In the genomic region with DNA sequence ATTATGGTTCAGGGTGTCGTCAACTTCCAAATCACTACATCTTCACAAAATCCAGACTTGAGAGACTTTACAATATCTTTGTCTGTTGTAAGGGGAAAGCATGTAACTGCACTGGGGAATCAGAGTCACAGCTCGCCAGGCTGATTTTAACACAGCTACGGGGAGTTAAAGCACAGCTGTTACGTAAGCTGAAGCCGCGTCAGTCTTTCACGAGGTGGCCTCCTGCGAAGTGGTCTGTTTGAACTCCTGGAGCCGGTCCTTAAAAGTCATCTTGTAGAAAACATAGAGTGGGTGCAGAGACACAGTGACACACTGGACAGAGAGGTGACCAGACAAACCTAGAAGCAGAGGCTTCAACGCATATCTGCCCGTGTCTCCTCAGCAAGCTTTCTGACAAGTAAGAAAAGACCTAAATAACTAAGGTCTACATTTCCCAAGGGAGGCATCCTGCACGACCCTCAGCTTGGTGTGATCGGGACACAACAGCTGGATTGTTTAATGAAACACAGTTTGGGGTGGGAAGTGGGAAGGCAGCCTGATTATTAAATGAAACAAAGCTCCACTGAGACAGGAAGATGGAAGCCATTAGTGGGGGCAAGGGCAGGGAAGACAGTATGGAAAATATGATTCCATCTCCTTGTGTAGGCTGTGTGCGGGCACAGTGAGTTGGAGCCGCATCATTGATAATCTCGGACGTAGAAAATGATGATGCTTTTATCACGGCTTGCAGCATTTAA, we compare ENCODE assay signal across 17 mouse cellular contexts.
DNase-seq lines count a peak whose midpoint lies in the region; ATAC-seq and TF ChIP-seq lines count a peak whose summit lies in the region.
"Had no signal": no experiment of that assay in that cellular context is flagged by ENCODE, and none has a peak within 500 bp of the region (broad histone marks: within the 10 kb centered on the region; RNA-seq: fewer than 3 reads in every experiment).

No protein-coding gene starts in this region.

- H3K27ac ChIP-seq in heart, embryonic 14.5 days (replicated peaks in 1 of 2; ENCODE audit: control insufficient read depth in 1 of 2, insufficient read depth in 1 of 2, low read depth in 2 of 2, low read length in 2 of 2) = peak overlapping the region; percentile 28 to 29; a peak in 1 of 4 replicates
- peak overlapping the region; percentile 66 for H3K27ac ChIP-seq in lung, embryonic 15.5 days
- H3K27ac ChIP-seq in embryonic facial prominence, embryonic 14.5 days (replicated peaks; ENCODE audit: low read depth, low read length) = no peak overlapping the region
- H3K27ac ChIP-seq in limb, embryonic 12.5 days = peak overlapping the region; percentile 41; the same call in 1 of the 2 replicates
- H3K27ac ChIP-seq: left cerebral cortex, adult 2 months; limb, embryonic 15.5 days; midbrain, embryonic 15.5 days had no signal

- TF ChIP-seq POLR2A in lung, adult 2 months (IDR thresholded peaks at IDR 0.05; ENCODE audit: borderline replicate concordance, extremely low read depth, low read depth, low read length) = no peak

- H3K4me1 ChIP-seq in heart, embryonic 14.5 days (ENCODE audit: control insufficient read depth in 2 of 2, insufficient read depth in 2 of 2, low read length in 2 of 2) = peaks cover 6 to 8% of the 10 kb centered on the region in 2 experiments
- H3K4me1 ChIP-seq in lung, embryonic 15.5 days = peaks cover 14% of the 10 kb centered on the region; the same call in 1 of the 2 replicates
- no peaks in the 10 kb centered on the region for H3K4me1 ChIP-seq in lung, adult 2 months (ENCODE audit: control insufficient read depth, insufficient read depth, low read length)
- H3K4me1 ChIP-seq in embryonic facial prominence, embryonic 14.5 days (ENCODE audit: control insufficient read depth, insufficient read depth, low read length) = peaks cover 4% of the 10 kb centered on the region; the same call in 1 of the 2 replicates
- peaks cover 31% of the 10 kb centered on the region for H3K4me1 ChIP-seq in limb, embryonic 12.5 days (replicated peaks)

- H3K9ac ChIP-seq in heart, embryonic 14.5 days (ENCODE audit: low read length) = peak overlapping the region; percentile 30; the same call in 1 of the 2 replicates
- peak overlapping the region; percentile 3; the same call in 1 of the 2 replicates for H3K9ac ChIP-seq in lung, embryonic 15.5 days
- 0 out of 2 replicates have a peak overlapping the region, but pooled peaks have one; percentile 28 for H3K9ac ChIP-seq in embryonic facial prominence, embryonic 14.5 days (ENCODE audit: low read depth, low read length)
- H3K9ac ChIP-seq in limb, embryonic 12.5 days (replicated peaks) = no peak overlapping the region
- H3K9ac ChIP-seq: limb, embryonic 15.5 days; midbrain, embryonic 15.5 days had no signal

- intact Hi-C loops in heart, postnatal 10 days (cut with DNase I) = no loop called here

- no peak overlapping the region for H3K4me3 ChIP-seq in heart, embryonic 14.5 days (ENCODE audit: control insufficient read depth in 1 of 2, insufficient read depth in 1 of 2, low read depth in 1 of 2, low read length in 2 of 2)
- no peak overlapping the region for H3K4me3 ChIP-seq in lung, embryonic 15.5 days
- no peak overlapping the region for H3K4me3 ChIP-seq in lung, adult 2 months (replicated peaks; ENCODE audit: extremely low read depth, low read depth, low read length)
- H3K4me3 ChIP-seq in embryonic facial prominence, embryonic 14.5 days (ENCODE audit: low read depth, low read length) = no peak overlapping the region
- H3K4me3 ChIP-seq in limb, embryonic 12.5 days (replicated peaks) = no peak overlapping the region
- H3K4me3 ChIP-seq: left cerebral cortex, adult 2 months; limb, embryonic 15.5 days; midbrain, embryonic 15.5 days had no signal

- no peaks in the 10 kb centered on the region for H3K27me3 ChIP-seq in heart, embryonic 14.5 days (ENCODE audit: control insufficient read depth, insufficient read depth, low read length)
- no peaks in the 10 kb centered on the region for H3K27me3 ChIP-seq in lung, embryonic 15.5 days
- no peaks in the 10 kb centered on the region for H3K27me3 ChIP-seq in embryonic facial prominence, embryonic 14.5 days (replicated peaks; ENCODE audit: control insufficient read depth, insufficient read depth, low read length)
- no peaks in the 10 kb centered on the region for H3K27me3 ChIP-seq in limb, embryonic 12.5 days
- H3K27me3 ChIP-seq: limb, embryonic 15.5 days; midbrain, embryonic 15.5 days; Patski had no signal

- TF ChIP-seq CTCF in lung, adult 2 months (IDR thresholded peaks at IDR 0.05; ENCODE audit: insufficient read depth, low read length) = no peak

- no peak for ATAC-seq in heart, embryonic 14.5 days (ENCODE audit: insufficient number of reproducible peaks, insufficient read depth, low FRiP score, low read depth)
- peak; percentile 82 for ATAC-seq in lung, embryonic 15.5 days (ENCODE audit: borderline replicate concordance, extremely low read depth, low FRiP score, low TSS enrichment)
- no peak for ATAC-seq in embryonic facial prominence, embryonic 14.5 days (ENCODE audit: low read depth)
- peak; percentile 39; the same call in 1 of the 2 replicates for ATAC-seq in limb, embryonic 12.5 days (ENCODE audit: insufficient number of reproducible peaks, insufficient read depth, low FRiP score, low TSS enrichment, low read depth)
- ATAC-seq in activated CD4-positive, CD25-positive, alpha-beta regulatory T cell, adult 4 months = no peak
- ATAC-seq: forebrain, embryonic 16.5 days; midbrain, embryonic 15.5 days; Patski had no signal

- no peak overlapping the region for H3K4me2 ChIP-seq in heart, embryonic 14.5 days (ENCODE audit: low read length)
- 0 out of 2 replicates have a peak overlapping the region, but pooled peaks have one; percentile 19 for H3K4me2 ChIP-seq in lung, embryonic 15.5 days
- H3K4me2 ChIP-seq in embryonic facial prominence, embryonic 14.5 days (ENCODE audit: low read depth, low read length) = no peak overlapping the region
- H3K4me2 ChIP-seq in limb, embryonic 12.5 days = peak overlapping the region; percentile 37
- H3K4me2 ChIP-seq: limb, embryonic 15.5 days; midbrain, embryonic 15.5 days had no signal

- H3K9me3 ChIP-seq in heart, embryonic 14.5 days (ENCODE audit: control insufficient read depth, low read length) = peaks cover 6% of the 10 kb centered on the region; the same call in 1 of the 2 replicates
- H3K9me3 ChIP-seq in lung, embryonic 15.5 days = no peaks in the 10 kb centered on the region
- H3K9me3 ChIP-seq in embryonic facial prominence, embryonic 14.5 days (ENCODE audit: control insufficient read depth, low read length) = 0 out of 2 replicates have a peak, but pooled peaks cover 9% of the 10 kb centered on the region
- H3K9me3 ChIP-seq in limb, embryonic 12.5 days = 0 out of 2 replicates have a peak, but pooled peaks cover 3% of the 10 kb centered on the region
- H3K9me3 ChIP-seq: limb, embryonic 15.5 days; midbrain, embryonic 15.5 days had no signal

- H3K36me3 ChIP-seq in heart, embryonic 14.5 days (ENCODE audit: control insufficient read depth, insufficient read depth, low read length) = peaks cover 17% of the 10 kb centered on the region
- H3K36me3 ChIP-seq in lung, embryonic 15.5 days = peaks cover 14% of the 10 kb centered on the region
- peaks cover 16% of the 10 kb centered on the region for H3K36me3 ChIP-seq in embryonic facial prominence, embryonic 14.5 days (ENCODE audit: control insufficient read depth, insufficient read depth, low read length)
- peaks cover 17% of the 10 kb centered on the region for H3K36me3 ChIP-seq in limb, embryonic 12.5 days

- 55% methylated on average over 18 of the region's 18 CpGs for WGBS in heart, embryonic 14.5 days
- whole genome bisulfite sequencing in lung, embryonic 15.5 days = 33% methylated on average over 18 of the region's 18 CpGs
- WGBS in lung, adult 2 months = 57% methylated on average over 18 of the region's 18 CpGs
- WGBS in embryonic facial prominence, embryonic 14.5 days = 37% methylated on average over 18 of the region's 18 CpGs
- WGBS in limb, embryonic 12.5 days = 43% methylated on average over 18 of the region's 18 CpGs

- DNase-seq in heart, postnatal 10 days = no peak
- no peak for DNase-seq in lung, adult 2 months
- peak; percentile 32 for DNase-seq in embryonic facial prominence, embryonic 14.5 days (ENCODE audit: low spot score)
- DNase-seq: adrenal gland, postnatal 36 days; cerebellum, adult 9-11 months; kidney, adult 11 months; kidney, postnatal 14 days; thymus, postnatal 25 days had no signal

Comparison
In these comparisons a context has a peak if more than half of its experiments do, and no peak if none do; other contexts are left out.
1. ATAC-seq: peak in lung, embryonic 15.5 days (single experiment) and limb, embryonic 12.5 days (single experiment); none in heart, embryonic 14.5 days (single experiment), embryonic facial prominence, embryonic 14.5 days (single experiment) and activated CD4-positive, CD25-positive, alpha-beta regulatory T cell, adult 4 months (single experiment).
2. H3K4me2 ChIP-seq: peak in lung, embryonic 15.5 days (single experiment) and limb, embryonic 12.5 days (single experiment); none in heart, embryonic 14.5 days (single experiment) and embryonic facial prominence, embryonic 14.5 days (single experiment).